Mouse (Mus musculus) hematopoietic multipotent progenitor cell, adult 10-12 weeks (in vitro differentiated cells): ENCODE data around the gene Bcl9l. TPM values are rescaled to one million over a fixed set of nuclear protein-coding genes. Genes with fewer than 3 reads are reported as not detected.

ENCODE experiments used
- polyA plus RNA-seq: library from polyadenylated mRNA; stranded (reverse); fragments of >175 nt; gene quantifications from 2 replicates; pipeline ENCODE4 v1.2.3, GENCODE M21; 2012; ENCODE audit warnings: low replicate concordance

The Bcl9l gene
- polyA plus RNA-seq = 168 and 344 TPM in 2 replicates

GRCm38 (mm10) chr9:44482552-44482951, at the start of gene Bcl9l:
TSS of gene Bcl9l (plus strand) at chr9:44482825.

GRCm38 (mm10) chr9:44440961-44441360, 41.7 kb upstream of the Bcl9l start, which contains the start of gene Foxr1:
TSS of gene Foxr1 (minus strand) at chr9:44441136.

GRCm38 (mm10) chr9:44454891-44455220, 27.8 kb upstream of the Bcl9l start, which contains the start of gene Upk2:
TSS of gene Upk2 (minus strand) at chr9:44454976.

Other genes with a start within 250 kb of the Bcl9l start
- gene Cbl, start 248.8 kb upstream of the Bcl9l start, polyA plus RNA-seq = 24.4 and 63.9 TPM in 2 replicates
- gene Ccdc153, start 242.1 kb upstream of the Bcl9l start, polyA plus RNA-seq = not detected in 2 replicates
- gene Pdzd3, start 231.4 kb upstream of the Bcl9l start, polyA plus RNA-seq = 0.12 TPM in 1 of 2 replicates, not detected in the other
- 9.7 and 13.4 TPM in 2 replicates for gene Nlrx1, start 214.2 kb upstream of the Bcl9l start, polyA plus RNA-seq
- gene Abcg4, start 194.2 kb upstream of the Bcl9l start, polyA plus RNA-seq = 0.55 and 16.6 TPM in 2 replicates
- 6.5 and 11.9 TPM in 2 replicates for gene Hinfp, start 177.2 kb upstream of the Bcl9l start, polyA plus RNA-seq
- 71.2 and 157 TPM in 2 replicates for gene C2cd2l, start 162.5 kb upstream of the Bcl9l start, polyA plus RNA-seq
- gene Dpagt1, start 156.8 kb upstream of the Bcl9l start, polyA plus RNA-seq = 6.6 and 8.5 TPM in 2 replicates
- 328 and 392 TPM in 2 replicates for gene H2afx, start 148.1 kb upstream of the Bcl9l start, polyA plus RNA-seq
- 18.2 and 149 TPM in 2 replicates for gene Hmbs, start 138.6 kb upstream of the Bcl9l start, polyA plus RNA-seq
- gene Vps11, start 121.2 kb upstream of the Bcl9l start, polyA plus RNA-seq = 16.2 and 21.1 TPM in 2 replicates
- 28.2 and 32.0 TPM in 2 replicates for gene Hyou1, start 103.3 kb upstream of the Bcl9l start, polyA plus RNA-seq
- gene Slc37a4, start 86.0 kb upstream of the Bcl9l start, polyA plus RNA-seq = 8.0 and 12.1 TPM in 2 replicates
- 96.1 and 158 TPM in 2 replicates for gene Rps25, start 75.7 kb upstream of the Bcl9l start, polyA plus RNA-seq
- gene Trappc4, start 75.2 kb upstream of the Bcl9l start, polyA plus RNA-seq = 8.7 and 13.4 TPM in 2 replicates
- 18.4 and 42.8 TPM in 2 replicates for gene Ccdc84, start 64.3 kb upstream of the Bcl9l start, polyA plus RNA-seq
- gene Foxr1, start 41.7 kb upstream of the Bcl9l start, polyA plus RNA-seq = 0.65 and 3.6 TPM in 2 replicates
- not detected in 2 replicates for gene Upk2, start 27.8 kb upstream of the Bcl9l start, polyA plus RNA-seq
- gene Cxcr5, start 79.1 kb downstream of the Bcl9l start, polyA plus RNA-seq = 27.2 and 68.3 TPM in 2 replicates
- gene Ddx6, start 122.1 kb downstream of the Bcl9l start, polyA plus RNA-seq = 68.7 and 147 TPM in 2 replicates
- gene Treh, start 190.4 kb downstream of the Bcl9l start, polyA plus RNA-seq = not detected in 2 replicates